Mouse (Mus musculus): ENCODE measurements around the gene Slc31a2.
"Not testable (repeated sequence)": the region's sequence is repeated elsewhere in the genome, so short reads cannot be mapped to it uniquely, and the experiment has no call there.

The Slc31a2 gene

GRCm38 (mm10) chr4:62262276-62262675, at the start of gene Slc31a2:
Slc31a2 (plus strand) TSS chr4:62262562.
- no peak for DNase-seq

DNA sequence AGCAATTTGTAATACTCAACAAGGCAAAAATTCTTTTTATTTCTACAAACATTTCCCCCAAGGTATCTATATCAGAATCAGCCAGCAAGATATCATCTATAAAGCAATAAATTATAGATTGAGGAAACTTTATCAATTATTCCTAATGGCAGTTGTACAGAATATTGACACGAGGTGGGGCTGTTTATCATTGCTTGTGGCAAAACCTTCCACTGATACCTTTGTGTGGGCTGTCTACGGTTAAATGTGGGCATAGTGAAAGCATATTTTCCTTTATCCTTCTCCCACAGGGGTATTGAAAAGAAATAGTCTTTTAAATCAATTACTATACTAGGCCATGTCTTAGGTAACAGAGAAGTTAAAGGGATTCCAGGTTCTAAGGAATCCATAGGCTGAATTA, 48.9 kb upstream of the Slc31a2 start:
- no peak for DNase-seq

DNA sequence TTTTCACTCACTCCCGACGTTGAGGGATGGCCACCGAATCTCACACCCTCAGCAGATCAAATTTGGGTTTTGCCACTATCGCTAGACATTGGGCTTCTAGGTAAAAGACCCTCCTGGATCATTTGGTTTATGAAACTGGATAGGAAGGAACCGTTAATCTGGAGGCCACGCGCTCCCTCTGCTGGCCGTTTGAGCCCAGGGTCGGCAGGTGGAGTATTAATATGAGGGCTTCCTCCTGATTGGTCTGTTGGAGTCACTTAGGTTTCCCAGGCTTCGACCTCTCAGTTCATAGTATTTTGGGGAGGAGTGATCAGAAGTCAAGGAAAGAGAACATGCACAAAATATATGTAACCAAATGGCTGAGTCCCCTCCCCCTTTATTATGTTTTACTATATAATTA, 34.0 kb upstream of the Slc31a2 start:
- peak; percentile 52 for DNase-seq

GRCm38 (mm10) chr4:62229448-62229847, 32.9 kb upstream of the Slc31a2 start:
- no peak for DNase-seq

GRCm38 (mm10) chr4:62230153-62230552, 32.2 kb upstream of the Slc31a2 start:
- DNase-seq, result no peak

GRCm38 (mm10) chr4:62230769-62231168, 31.6 kb upstream of the Slc31a2 start, which contains the start of gene Zfp37:
Zfp37 (minus strand) TSS chr4:62231047.
- no peak for DNase-seq

DNA sequence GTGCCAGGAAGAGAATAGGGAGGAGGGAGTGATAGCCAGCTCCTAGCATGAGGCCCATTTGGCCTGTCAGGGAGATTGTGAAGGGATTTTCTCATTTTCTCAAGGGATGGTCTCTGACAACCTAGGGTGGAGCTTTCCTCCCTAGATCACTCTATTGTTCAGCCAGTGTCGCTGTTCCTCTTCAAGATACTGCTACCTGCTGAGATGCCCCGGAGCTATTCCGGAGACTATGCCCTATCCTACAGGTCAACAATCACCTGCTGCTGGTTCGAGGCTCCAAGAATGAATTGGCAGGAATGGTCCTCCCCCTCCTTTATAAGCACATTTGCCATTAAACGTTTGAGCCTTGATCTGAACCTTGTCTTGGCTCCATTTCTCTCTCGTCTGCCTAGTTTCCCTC, 21.8 kb upstream of the Slc31a2 start:
- DNase-seq, result no peak

- no peak for DNase-seq
Observed at GRCm38 (mm10) chr4:62248328-62248727, 14.0 kb upstream of the Slc31a2 start.

GRCm38 (mm10) chr4:62250896-62251544, 11.3 kb upstream of the Slc31a2 start:
- DNase-seq, result no peak

DNA sequence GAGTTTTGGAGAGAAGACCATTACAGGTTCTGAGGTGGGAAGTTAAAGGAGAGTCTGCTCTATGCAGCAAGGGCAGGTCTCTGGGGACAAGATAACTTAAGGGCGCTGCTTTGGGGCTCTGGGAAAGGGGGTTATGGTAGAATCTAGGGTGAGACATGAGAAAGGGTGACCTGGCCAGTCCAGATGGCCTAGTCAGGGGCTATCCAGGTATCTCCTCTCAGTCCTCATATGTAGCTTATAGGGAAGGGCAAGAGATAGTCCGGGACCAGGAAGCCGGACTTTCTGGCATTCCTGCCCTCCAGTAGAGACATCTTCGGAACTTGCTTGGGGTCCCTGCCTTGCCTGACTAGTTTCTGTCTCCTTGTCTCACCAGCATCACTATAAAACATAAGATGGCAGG, 10.6 kb upstream of the Slc31a2 start:
- no peak for DNase-seq

- no peak for DNase-seq
Observed at GRCm38 (mm10) chr4:62254551-62254950, 7.8 kb upstream of the Slc31a2 start.

- DNase-seq, result peak; percentile 51
Observed at GRCm38 (mm10) chr4:62256931-62257330, 5.4 kb upstream of the Slc31a2 start.

- peak; percentile 27 for DNase-seq
Observed at GRCm38 (mm10) chr4:62263133-62263844, 927 bp downstream of the Slc31a2 start.

DNA sequence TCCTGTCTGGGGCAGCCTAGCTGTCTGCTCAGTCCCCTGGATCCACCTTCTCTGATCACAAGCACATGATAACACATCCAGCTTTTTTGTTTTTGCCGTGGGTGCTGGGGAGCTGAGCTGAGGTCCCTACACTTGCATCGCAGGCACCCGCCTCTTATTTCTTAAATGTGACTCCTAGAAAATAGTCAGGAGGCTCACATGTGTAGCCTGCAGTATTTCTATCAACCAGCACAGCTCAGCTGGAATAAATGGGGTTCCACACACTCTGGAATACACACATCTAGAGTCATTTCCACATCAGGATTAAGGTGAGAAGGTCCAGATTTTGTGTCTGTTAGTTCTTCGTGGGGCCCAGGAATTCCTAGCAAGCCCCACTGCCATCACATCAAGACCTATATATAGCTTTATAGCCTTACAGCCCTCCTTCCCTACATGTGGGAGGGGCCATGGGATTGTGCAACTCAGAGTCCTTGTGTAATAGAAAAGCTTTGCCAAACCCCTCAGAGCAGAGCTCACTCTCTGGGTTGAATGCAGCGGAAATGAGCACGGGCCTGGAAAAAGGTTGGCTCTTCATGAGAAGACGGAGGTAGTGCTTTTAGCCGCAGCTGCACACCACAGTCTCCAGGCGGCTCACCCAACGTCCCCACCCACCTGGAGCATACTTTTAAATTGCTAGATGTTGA, 2.9 kb downstream of the Slc31a2 start:
- no peak for DNase-seq

DNA sequence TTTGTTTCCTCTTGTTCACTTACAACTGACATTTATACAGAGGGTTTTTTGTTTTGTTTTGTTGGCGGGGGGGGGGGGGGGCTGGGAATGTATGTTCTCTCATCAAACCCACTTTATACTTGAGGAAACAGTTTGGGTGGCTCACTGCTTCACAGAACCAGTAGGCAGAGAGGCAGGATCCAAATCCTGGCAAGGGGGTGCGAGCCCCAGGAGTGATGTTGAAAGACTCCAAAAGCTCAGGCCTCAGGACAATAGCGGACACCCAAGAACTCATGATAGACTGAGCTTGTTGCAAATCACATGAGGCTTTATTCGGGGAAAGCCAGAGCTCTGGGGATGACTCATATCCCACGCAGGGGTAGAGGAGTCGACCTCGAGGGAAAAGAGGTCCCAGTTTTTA, 3.7 kb downstream of the Slc31a2 start:
- not testable (repeated sequence) for DNase-seq

DNA sequence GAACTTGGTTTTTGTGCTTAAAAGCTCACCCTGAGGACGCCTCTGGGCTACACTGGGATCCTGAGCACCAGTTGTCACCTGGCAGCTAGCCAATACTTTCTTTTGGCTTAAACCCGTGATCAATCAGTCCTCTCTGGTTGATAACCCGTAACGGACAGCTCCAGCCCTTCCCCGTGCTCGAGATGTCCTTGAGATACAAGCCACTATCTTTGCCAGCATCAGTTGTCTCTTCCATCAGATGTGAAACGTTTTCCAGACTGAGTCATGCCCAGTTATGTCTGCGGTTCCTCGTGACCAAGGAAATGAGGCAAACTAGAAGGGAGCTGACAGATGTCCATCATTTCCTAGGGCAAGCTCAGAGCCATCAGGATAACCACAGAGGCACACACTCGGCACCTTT, 4.7 kb downstream of the Slc31a2 start:
- no peak for DNase-seq

DNA sequence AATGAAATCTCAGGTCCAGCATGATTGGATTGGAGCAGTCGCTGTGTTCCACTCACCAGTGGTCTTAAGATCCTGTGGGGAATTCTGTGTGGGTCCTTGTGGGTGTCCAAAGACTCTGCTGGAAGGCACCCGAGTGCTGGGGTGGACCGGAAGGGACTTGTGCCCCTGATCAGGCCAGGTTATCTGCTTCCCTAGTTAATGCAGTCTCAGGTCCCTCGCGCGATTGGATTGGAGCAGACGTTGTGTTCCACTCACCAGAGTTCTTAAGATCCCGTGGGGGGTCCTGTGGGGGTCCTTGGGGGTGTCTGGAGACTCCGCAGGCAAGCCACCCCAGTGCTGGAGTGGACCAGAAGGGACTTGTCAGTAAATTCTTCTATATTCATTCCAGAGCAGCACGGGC, 10.3 kb downstream of the Slc31a2 start:
- no peak for DNase-seq

DNA sequence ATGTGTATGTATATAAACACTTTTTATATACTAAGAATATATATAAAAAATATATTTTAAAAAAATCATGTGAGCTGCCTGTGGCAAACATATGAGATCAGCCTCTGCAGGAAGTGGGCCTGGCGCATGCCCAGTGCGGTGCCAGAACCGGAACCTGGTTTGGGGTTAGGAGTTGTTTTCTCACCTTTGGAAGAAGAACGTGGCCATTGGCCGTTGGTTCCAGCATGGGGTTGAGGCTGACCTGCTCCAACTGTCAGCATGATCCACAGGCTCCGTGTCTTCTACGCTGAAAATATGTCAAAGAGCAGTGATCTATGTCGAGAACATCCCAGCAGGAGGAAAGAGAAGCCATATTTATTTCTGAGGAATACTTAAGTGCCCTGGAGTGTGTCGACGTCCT, 11.6 kb downstream of the Slc31a2 start:
- no peak for DNase-seq

- no peak for DNase-seq
Observed at GRCm38 (mm10) chr4:62274841-62275536, 12.6 kb downstream of the Slc31a2 start.

- DNase-seq, result no peak
Observed at GRCm38 (mm10) chr4:62276642-62277041, 14.3 kb downstream of the Slc31a2 start.

GRCm38 (mm10) chr4:62277222-62277621, 14.9 kb downstream of the Slc31a2 start:
- no peak for DNase-seq

DNA sequence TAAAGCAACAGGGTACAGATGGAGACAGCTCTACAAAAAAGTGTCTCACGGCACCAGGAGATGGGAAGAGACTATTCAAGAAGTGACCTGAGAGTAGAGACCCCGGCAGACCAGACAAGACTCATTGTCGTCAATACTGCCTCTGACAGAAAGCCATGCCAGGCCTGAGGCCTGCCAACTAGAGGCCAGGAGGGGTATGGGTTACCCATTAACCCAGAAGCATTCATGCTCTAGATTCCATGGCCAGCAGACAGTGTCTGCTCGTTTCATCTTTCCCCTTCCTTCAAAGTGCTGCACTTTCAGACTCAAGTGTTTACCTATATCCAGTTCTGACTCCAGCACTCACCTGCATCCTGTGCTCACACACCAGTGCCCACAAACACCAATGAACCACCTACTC, 15.7 kb downstream of the Slc31a2 start:
- peak; percentile 50 for DNase-seq

- no peak for DNase-seq
Observed at GRCm38 (mm10) chr4:62281319-62281718, 19.0 kb downstream of the Slc31a2 start.

Measured in kidney, postnatal 14 days (tissue).